23 mouse cellular contexts compared by ENCODE assay signal in genomic region chrX:48153949-48154348, GRCm38 (mm10). TPM values are rescaled to one million over a fixed set of nuclear protein-coding genes. Genes with fewer than 3 reads are reported as not detected.
DNase-seq lines count a peak whose midpoint lies in the region; ATAC-seq and TF ChIP-seq lines count a peak whose summit lies in the region.
"Had no signal": no experiment of that assay in that cellular context is flagged by ENCODE, and none has a peak within 500 bp of the region (broad histone marks: within the 10 kb centered on the region; RNA-seq: fewer than 3 reads in every experiment).

No protein-coding gene starts in this region.

- H3K36me3 ChIP-seq in forebrain, embryonic 16.5 days (ENCODE audit: control insufficient read depth, insufficient read depth): no peaks in the 10 kb centered on the region
- H3K36me3 ChIP-seq in forebrain, embryonic 15.5 days: no peaks in the 10 kb centered on the region
- H3K36me3 ChIP-seq in liver, embryonic 13.5 days: no peaks in the 10 kb centered on the region
- peaks cover 3% of the 10 kb centered on the region; the same call in 1 of the 2 replicates for H3K36me3 ChIP-seq in liver, postnatal 0 days (replicated peaks; ENCODE audit: insufficient read depth, low read length)
- H3K36me3 ChIP-seq: embryonic facial prominence, embryonic 10.5 days; forebrain, embryonic 10.5 days; heart, embryonic 13.5 days; hindbrain, embryonic 12.5 days had no signal

- no peaks in the 10 kb centered on the region for H3K27me3 ChIP-seq in forebrain, embryonic 16.5 days (replicated peaks; ENCODE audit: control insufficient read depth, insufficient read depth, low read length)
- H3K27me3 ChIP-seq in forebrain, embryonic 15.5 days: no peaks in the 10 kb centered on the region
- H3K27me3 ChIP-seq in liver, embryonic 13.5 days: no peaks in the 10 kb centered on the region
- no peaks in the 10 kb centered on the region for H3K27me3 ChIP-seq in liver, postnatal 0 days (ENCODE audit: insufficient read depth, low read length)
- H3K27me3 ChIP-seq: hindbrain, embryonic 12.5 days had no signal

- no peaks in the 10 kb centered on the region for H3K4me1 ChIP-seq in forebrain, embryonic 16.5 days (replicated peaks; ENCODE audit: control insufficient read depth, insufficient read depth, low read length)
- H3K4me1 ChIP-seq in forebrain, embryonic 15.5 days: no peaks in the 10 kb centered on the region
- H3K4me1 ChIP-seq in liver, embryonic 13.5 days (replicated peaks): peaks cover 29% of the 10 kb centered on the region
- peaks cover 16% of the 10 kb centered on the region for H3K4me1 ChIP-seq in liver, postnatal 0 days (ENCODE audit: insufficient read depth)
- H3K4me1 ChIP-seq: embryonic facial prominence, embryonic 10.5 days; hindbrain, embryonic 12.5 days had no signal

- H3K4me3 ChIP-seq in forebrain, embryonic 16.5 days (replicated peaks; ENCODE audit: low read length): no peak overlapping the region
- no peak overlapping the region for H3K4me3 ChIP-seq in forebrain, embryonic 15.5 days
- no peak overlapping the region for H3K4me3 ChIP-seq in liver, embryonic 13.5 days (replicated peaks)
- H3K4me3 ChIP-seq in liver, postnatal 0 days (ENCODE audit: low read depth, low read length): no peak overlapping the region
- H3K4me3 ChIP-seq: embryonic facial prominence, embryonic 10.5 days; forebrain, embryonic 10.5 days; gastrocnemius, adult 2 months; heart, embryonic 13.5 days; hindbrain, embryonic 12.5 days had no signal

- no peak for TF ChIP-seq EP300 in liver, postnatal 0 days (IDR thresholded peaks at IDR 0.05; ENCODE audit: low read depth)

- H3K27ac ChIP-seq in forebrain, embryonic 16.5 days (ENCODE audit: low read length): no peak overlapping the region
- no peak overlapping the region for H3K27ac ChIP-seq in forebrain, embryonic 15.5 days (replicated peaks)
- peak overlapping the region; percentile 68 for H3K27ac ChIP-seq in liver, embryonic 13.5 days
- 0 out of 2 replicates have a peak overlapping the region, but pooled peaks have one; percentile 29 for H3K27ac ChIP-seq in liver, postnatal 0 days (ENCODE audit: low read depth)
- H3K27ac ChIP-seq: embryonic facial prominence, embryonic 10.5 days; forebrain, embryonic 10.5 days; gastrocnemius, adult 2 months; heart, embryonic 13.5 days; hindbrain, embryonic 12.5 days had no signal

- ATAC-seq in forebrain, embryonic 16.5 days: peak; percentile 57; the same call in 1 of the 2 replicates
- ATAC-seq in forebrain, embryonic 15.5 days (replicated peaks): no peak
- ATAC-seq in liver, embryonic 13.5 days (ENCODE audit: low read depth): no peak
- no peak for ATAC-seq in liver, postnatal 0 days
- no peak for ATAC-seq in erythroid progenitor cell, adult 5-6 weeks (replicated peaks; ENCODE audit: low FRiP score, poor library complexity, severe bottlenecking)
- ATAC-seq: activated CD4-positive, CD25-positive, alpha-beta regulatory T cell, adult 4 months; CD4-positive, CD25-positive, alpha-beta regulatory T cell, adult 4 months; hindbrain, embryonic 16.5 days; Patski had no signal

- no peaks in the 10 kb centered on the region for H3K9me3 ChIP-seq in forebrain, embryonic 16.5 days (ENCODE audit: control insufficient read depth, low read length)
- no peaks in the 10 kb centered on the region for H3K9me3 ChIP-seq in forebrain, embryonic 15.5 days
- no peaks in the 10 kb centered on the region for H3K9me3 ChIP-seq in liver, embryonic 13.5 days (replicated peaks)
- H3K9me3 ChIP-seq in liver, postnatal 0 days (ENCODE audit: low read length): no peaks in the 10 kb centered on the region
- H3K9me3 ChIP-seq: embryonic facial prominence, embryonic 10.5 days; forebrain, embryonic 10.5 days; heart, embryonic 13.5 days; hindbrain, embryonic 12.5 days had no signal

- no peak overlapping the region for H3K9ac ChIP-seq in forebrain, embryonic 16.5 days (replicated peaks; ENCODE audit: low read depth, low read length)
- H3K9ac ChIP-seq in forebrain, embryonic 15.5 days (replicated peaks): no peak overlapping the region
- H3K9ac ChIP-seq in liver, embryonic 13.5 days: no peak overlapping the region
- no peak overlapping the region for H3K9ac ChIP-seq in liver, postnatal 0 days (replicated peaks)
- H3K9ac ChIP-seq: heart, embryonic 13.5 days; hindbrain, embryonic 12.5 days had no signal

- WGBS in forebrain, embryonic 16.5 days: 41% methylated on average over 2 of the region's 2 CpGs
- 49% methylated on average over 2 of the region's 2 CpGs for WGBS in forebrain, embryonic 15.5 days
- 35% methylated on average over 2 of the region's 2 CpGs for WGBS in liver, embryonic 13.5 days (ENCODE audit: insufficient replicate concordance)
- WGBS in liver, postnatal 0 days (ENCODE audit: insufficient replicate concordance): 47% methylated on average over 2 of the region's 2 CpGs

- no peak for DNase-seq in liver, embryonic 13.5 days
- no peak for DNase-seq in liver
- no peak for DNase-seq in liver, postnatal 0 days
- DNase-seq in right cerebral cortex, postnatal 36 days (ENCODE audit: low spot score in 2 of 2): no peak
- DNase-seq: adrenal gland, postnatal 14 days; cerebellum, adult 18-20 months; cerebellum, adult 9-11 months; cerebellum, postnatal 36 days; gastrocnemius, adult 2 months; gastrocnemius, postnatal 25 days; heart, postnatal 4 days had no signal

- no peak overlapping the region for H3K4me2 ChIP-seq in forebrain, embryonic 16.5 days (ENCODE audit: low read length)
- H3K4me2 ChIP-seq in forebrain, embryonic 15.5 days (replicated peaks): no peak overlapping the region
- H3K4me2 ChIP-seq in liver, embryonic 13.5 days: no peak overlapping the region
- no peak overlapping the region for H3K4me2 ChIP-seq in liver, postnatal 0 days (ENCODE audit: low read depth, low read length)
- H3K4me2 ChIP-seq: heart, embryonic 13.5 days; hindbrain, embryonic 12.5 days had no signal

- TF ChIP-seq CTCF in liver, postnatal 0 days (IDR thresholded peaks at IDR 0.05; ENCODE audit: low read depth): no peak

RNA-seq across cellular contexts. Expression of gene Sash3, which starts 7.7 kb away (rescaled TPM):
- polyA plus RNA-seq in forebrain, embryonic 16.5 days (2015; fragmentation: Nextera tagmentation; extraction: Ambion mirVana): 0.90 and 1.1 TPM in 2 replicates
- 0.55 and 0.94 TPM in 2 replicates for polyA plus RNA-seq in forebrain, embryonic 15.5 days (2015; fragmentation: Nextera tagmentation; extraction: Ambion mirVana)
- polyA plus RNA-seq in liver, embryonic 13.5 days (2015; fragmentation: Nextera tagmentation; extraction: Ambion mirVana): 6.6 and 6.7 TPM in 2 replicates
- 8.4 and 9.3 TPM in 2 replicates for polyA plus RNA-seq in liver, postnatal 0 days (2015; fragmentation: Nextera tagmentation; extraction: Ambion mirVana)
- total RNA-seq in erythroid progenitor cell, adult 5-6 weeks (2015; ENCODE audit: low replicate concordance): 24.5 and 33.5 TPM in 2 replicates
- 13.0 and 24.5 TPM in 2 replicates for total RNA-seq in erythroid progenitor cell, adult 5-6 weeks (2017; ENCODE audit: low replicate concordance)
- polyA plus RNA-seq: Patski had no signal

RNA-seq across cellular contexts. Expression of gene Xpnpep2, which starts 45.4 kb away (rescaled TPM):
- polyA plus RNA-seq in forebrain, embryonic 16.5 days (2015; fragmentation: Nextera tagmentation; extraction: Ambion mirVana): 0.75 and 1.0 TPM in 2 replicates
- polyA plus RNA-seq in forebrain, embryonic 15.5 days (2015; fragmentation: Nextera tagmentation; extraction: Ambion mirVana): 0.56 and 0.59 TPM in 2 replicates
- 0.10 TPM in 1 of 2 replicates, not detected in the other for polyA plus RNA-seq in liver, embryonic 13.5 days (2015; fragmentation: Nextera tagmentation; extraction: Ambion mirVana)
- polyA plus RNA-seq in liver, postnatal 0 days (2015; fragmentation: Nextera tagmentation; extraction: Ambion mirVana): 0.05 TPM in 1 of 2 replicates, not detected in the other
- total RNA-seq in erythroid progenitor cell, adult 5-6 weeks (2015; ENCODE audit: low replicate concordance): not detected in 2 replicates
- total RNA-seq in erythroid progenitor cell, adult 5-6 weeks (2017; ENCODE audit: low replicate concordance): not detected in 2 replicates
- total RNA-seq: granulocyte monocyte progenitor cell, adult 5-6 weeks had no signal

RNA-seq across cellular contexts. Expression of gene Zdhhc9, which starts 54.7 kb away (rescaled TPM):
- polyA plus RNA-seq in forebrain, embryonic 16.5 days (2015; fragmentation: Nextera tagmentation; extraction: Ambion mirVana): 7.8 and 8.9 TPM in 2 replicates
- polyA plus RNA-seq in forebrain, embryonic 15.5 days (2015; fragmentation: Nextera tagmentation; extraction: Ambion mirVana): 7.6 and 9.7 TPM in 2 replicates
- 2.0 and 2.4 TPM in 2 replicates for polyA plus RNA-seq in liver, embryonic 13.5 days (2015; fragmentation: Nextera tagmentation; extraction: Ambion mirVana)
- polyA plus RNA-seq in liver, postnatal 0 days (2015; fragmentation: Nextera tagmentation; extraction: Ambion mirVana): 3.1 and 3.5 TPM in 2 replicates
- total RNA-seq in erythroid progenitor cell, adult 5-6 weeks (2015; ENCODE audit: low replicate concordance): 5.9 and 15.9 TPM in 2 replicates
- 0.39 and 3.7 TPM in 2 replicates for total RNA-seq in erythroid progenitor cell, adult 5-6 weeks (2017; ENCODE audit: low replicate concordance)

Comparison
In these comparisons a context has a peak if more than half of its experiments do, and no peak if none do; other contexts are left out.
1. H3K27ac ChIP-seq: peak in liver, embryonic 13.5 days (single experiment) and liver, postnatal 0 days (single experiment); none in forebrain, embryonic 16.5 days (single experiment) and forebrain, embryonic 15.5 days (single experiment).